Mouse (Mus musculus): ENCODE results near the gene Sptbn2.

- TF ChIP-seq CTCF (IDR thresholded peaks at IDR 0.05; ENCODE audit: control insufficient read depth, insufficient read depth, insufficient replicate concordance, low read depth, low read length) (no peak), POLR2A (IDR thresholded peaks at IDR 0.05; ENCODE audit: control insufficient read depth, low read depth, low read length) (no peak)
Measured at GRCm38 (mm10) chr19:4697121-4697520, 13.8 kb upstream of the Sptbn2 start.

All from testis, adult 2 months (tissue).